Mouse (Mus musculus) embryonic facial prominence, embryonic 11.5 days (tissue): Measurements from ENCODE around the gene Bod1. TPM values are rescaled to one million over a fixed set of nuclear protein-coding genes. Genes with fewer than 3 reads are reported as not detected.

Experiments used
- ATAC-seq: fragments of 200-750 bp; cut with Nextera tagmentation; replicated peaks from 2 replicates; pipeline ENCODE4 v1.8.0; 2017; ENCODE audit warnings: low read depth; ENCODE audit not compliant: insufficient number of reproducible peaks, low FRiP score, low TSS enrichment
- DNase-seq: peaks from one replicate; pipeline ENCODE4 v3.0.0-alpha.2; 2015; ENCODE audit warnings: low spot score
- H3K27ac ChIP-seq: fragments of 300-500 bp; sonication (generic); replicated peaks from 2 replicates; pipeline ENCODE4 v1.5.1; 2014; ENCODE audit warnings: mild to moderate bottlenecking, low read depth, low read length, control low read depth
- H3K27me3 ChIP-seq: fragments of 300-500 bp; sonication (generic); 2 replicates; pipeline ENCODE4 v1.6.1; 2014; ENCODE audit warnings: mild to moderate bottlenecking, low read length, moderate library complexity, mixed read lengths; ENCODE audit not compliant: control insufficient read depth, insufficient read depth
- H3K36me3 ChIP-seq: fragments of 300-500 bp; sonication (generic); replicated peaks from 2 replicates; pipeline ENCODE4 v1.6.1; 2014; ENCODE audit warnings: low read depth, mild to moderate bottlenecking, low read length, moderate library complexity, mixed read lengths; ENCODE audit not compliant: control insufficient read depth, insufficient read depth
- H3K4me1 ChIP-seq: fragments of 300-500 bp; sonication (generic); 2 replicates; pipeline ENCODE4 v1.6.1; 2014; ENCODE audit warnings: low read length, mixed read lengths; ENCODE audit not compliant: control insufficient read depth, insufficient read depth
- H3K4me2 ChIP-seq: fragments of 300-500 bp; sonication (generic); 2 replicates; pipeline ENCODE4 v1.6.1; 2014; ENCODE audit warnings: low read depth, mild to moderate bottlenecking, control low read depth, low read length, moderate library complexity
- H3K4me3 ChIP-seq: fragments of 300-500 bp; sonication (generic); 2 replicates; pipeline ENCODE4 v1.5.1; 2014; ENCODE audit warnings: low read depth, low read length, control low read depth
- H3K9ac ChIP-seq: fragments of 300-500 bp; sonication (generic); replicated peaks from 2 replicates; pipeline ENCODE4 v1.6.1; 2014; ENCODE audit warnings: mild to moderate bottlenecking, control low read depth, low read length
- H3K9me3 ChIP-seq: fragments of 300-500 bp; sonication (generic); replicated peaks from 2 replicates; pipeline ENCODE4 v1.6.1; 2016; ENCODE audit warnings: mild to moderate bottlenecking, low read length, inconsistent platforms, mixed read lengths; ENCODE audit not compliant: control insufficient read depth
- WGBS: fragments of 180-500 bp; shearing (Covaris S2); extraction: QIAGEN DNeasy Blood & Tissue Kit; methylation state at CpG from one replicate; pipeline ENCODE4 v1.1.7; 2014; 5-methylcytosine and 5-hydroxymethylcytosine counted together
- polyA plus RNA-seq: library from polyadenylated mRNA; unstranded; fragments of >200 nt; fragmentation: Nextera tagmentation; extraction: Ambion mirVana; gene quantifications from 2 replicates; pipeline ENCODE4 v1.2.1, GENCODE M21; 2014

Gene Bod1
- polyA plus RNA-seq, 1 experiment from 2014 or later = 130 TPM

DNA sequence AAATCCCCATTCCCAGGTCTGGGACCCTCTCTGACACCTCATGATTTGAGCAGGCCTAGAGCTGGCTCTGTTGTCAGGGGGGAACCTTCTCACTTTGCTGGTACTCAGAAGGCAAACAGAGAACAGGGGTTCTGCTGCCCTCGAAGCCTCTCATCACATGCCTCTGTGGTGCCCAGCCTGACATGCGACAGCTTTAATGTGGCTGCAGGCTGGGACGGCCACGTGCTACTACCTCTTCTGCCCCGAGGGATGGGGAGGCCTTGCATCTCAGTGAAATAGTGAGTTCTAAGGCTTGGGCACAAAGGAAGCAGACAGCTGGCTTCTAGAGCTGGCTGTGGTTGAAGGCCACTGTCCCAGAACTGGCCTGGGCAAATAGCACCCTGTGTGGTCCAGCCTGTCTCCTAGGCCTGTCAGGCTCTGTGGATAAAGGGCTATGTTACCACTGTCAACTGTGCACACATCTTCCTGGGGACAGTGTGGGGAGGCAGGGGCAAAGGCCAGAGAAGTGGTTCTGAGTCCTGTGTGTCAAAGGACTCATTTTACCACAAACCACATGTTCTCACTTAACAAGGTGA lies 8.7 kb downstream of the Bod1 start:
- Histone ChIP-seq H3K36me3 (peaks cover 11% of the 10 kb centered on the region), H3K4me2 (no peak overlapping the region), H3K9ac (no peak overlapping the region), H3K9me3 (no peaks in the 10 kb centered on the region), H3K4me1 (no peaks in the 10 kb centered on the region), H3K27ac (no peak overlapping the region), H3K4me3 (no peak overlapping the region), H3K27me3 (no peaks in the 10 kb centered on the region)
- 77% methylated on average over 5 of the region's 5 CpGs for WGBS
- DNase-seq = no peak
- ATAC-seq = no peak

DNA sequence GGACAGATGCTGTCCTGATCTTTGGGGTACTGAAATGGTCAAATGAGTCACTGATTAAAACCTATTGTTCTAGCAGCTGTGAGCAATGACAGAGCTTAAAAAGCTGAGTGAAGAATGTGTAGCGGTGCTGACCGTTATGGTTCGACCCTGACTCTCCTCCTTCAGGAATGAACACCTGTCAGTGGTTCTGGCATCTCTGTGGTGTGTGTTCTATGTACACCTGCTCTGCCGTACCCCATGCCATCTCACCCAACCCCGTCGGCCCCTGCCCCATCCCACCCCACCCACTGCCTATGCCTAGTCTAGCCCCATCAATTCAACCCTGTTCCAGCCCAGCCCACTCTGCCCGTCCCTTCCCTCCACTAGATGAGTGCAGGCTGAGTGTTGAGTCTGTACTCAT lies 9.5 kb downstream of the Bod1 start:
- no peaks in the 10 kb centered on the region for H3K9me3 ChIP-seq
- H3K4me1 ChIP-seq = no peaks in the 10 kb centered on the region
- H3K36me3 ChIP-seq = peaks cover 9% of the 10 kb centered on the region
- H3K9ac ChIP-seq = no peak overlapping the region
- ATAC-seq = no peak
- no peak overlapping the region for H3K4me2 ChIP-seq
- H3K27me3 ChIP-seq = no peaks in the 10 kb centered on the region
- H3K4me3 ChIP-seq = no peak overlapping the region
- no peak for DNase-seq
- no peak overlapping the region for H3K27ac ChIP-seq
- WGBS = 90% methylated on average over 7 of the region's 7 CpGs

DNA sequence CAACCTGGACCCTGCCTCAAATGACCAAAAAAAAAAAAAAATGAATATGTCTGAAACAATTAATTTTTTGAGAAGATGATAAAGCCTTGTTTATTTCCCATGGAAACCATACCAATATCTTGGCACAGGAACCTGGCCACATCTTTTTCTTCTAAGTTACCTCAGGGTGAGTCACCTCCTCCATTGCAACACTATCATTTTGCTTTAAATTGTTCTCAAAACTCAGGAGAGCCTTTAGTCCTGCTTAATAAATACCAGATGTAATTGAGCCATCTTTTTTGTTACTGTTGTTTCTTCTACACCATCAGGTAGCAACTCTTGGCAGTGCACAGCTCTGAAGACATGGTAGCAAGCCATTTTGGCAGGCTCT lies 13.9 kb downstream of the Bod1 start:
- H3K27ac ChIP-seq = no peak overlapping the region
- H3K9ac ChIP-seq = no peak overlapping the region
- H3K36me3 ChIP-seq = no peaks in the 10 kb centered on the region; the same call in 1 of the 2 replicates
- H3K4me3 ChIP-seq = no peak overlapping the region
- H3K4me2 ChIP-seq = no peak overlapping the region
- DNase-seq (no peak), ATAC-seq (no peak)
- no peaks in the 10 kb centered on the region for H3K27me3 ChIP-seq
- no peaks in the 10 kb centered on the region for H3K9me3 ChIP-seq
- no peaks in the 10 kb centered on the region for H3K4me1 ChIP-seq

DNA sequence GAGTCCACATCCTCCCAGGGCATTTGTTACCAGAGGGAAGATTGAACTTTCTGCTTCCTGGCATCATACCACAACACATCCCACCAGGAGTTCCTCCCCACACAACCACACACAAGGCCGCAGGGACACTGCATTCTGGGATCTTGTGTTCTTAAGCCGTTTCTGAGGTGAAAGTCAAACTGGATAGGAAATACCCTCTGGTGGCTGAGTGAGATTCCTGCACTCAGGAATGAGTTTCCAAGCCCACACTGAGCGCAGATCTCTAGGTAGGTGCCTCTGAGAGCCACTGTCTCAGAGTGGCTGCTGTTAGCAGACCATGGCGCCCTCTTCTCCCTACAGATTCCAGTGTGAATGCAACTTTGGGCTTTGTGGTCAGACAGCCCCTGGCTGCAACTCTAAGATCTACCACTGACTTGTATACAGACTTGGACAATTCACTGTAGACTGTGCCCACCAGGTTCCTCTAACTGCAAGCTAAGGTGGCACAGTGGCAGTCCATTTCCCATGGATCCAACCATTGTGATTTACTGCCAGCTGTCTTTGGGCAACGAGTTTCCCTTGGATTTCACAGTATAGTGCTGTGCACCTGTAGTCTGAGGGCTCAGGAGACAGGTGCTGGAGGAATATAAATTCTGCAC lies 14.4 kb downstream of the Bod1 start:
- no peak for DNase-seq
- Histone ChIP-seq H3K4me1 (no peaks in the 10 kb centered on the region), H3K27me3 (no peaks in the 10 kb centered on the region), H3K36me3 (no peaks in the 10 kb centered on the region; the same call in 1 of the 2 replicates), H3K9ac (no peak overlapping the region), H3K4me2 (no peak overlapping the region), H3K9me3 (no peaks in the 10 kb centered on the region), H3K27ac (no peak overlapping the region), H3K4me3 (no peak overlapping the region)
- ATAC-seq = no peak
- WGBS = 71% methylated on average over 5 of the region's 5 CpGs

DNA sequence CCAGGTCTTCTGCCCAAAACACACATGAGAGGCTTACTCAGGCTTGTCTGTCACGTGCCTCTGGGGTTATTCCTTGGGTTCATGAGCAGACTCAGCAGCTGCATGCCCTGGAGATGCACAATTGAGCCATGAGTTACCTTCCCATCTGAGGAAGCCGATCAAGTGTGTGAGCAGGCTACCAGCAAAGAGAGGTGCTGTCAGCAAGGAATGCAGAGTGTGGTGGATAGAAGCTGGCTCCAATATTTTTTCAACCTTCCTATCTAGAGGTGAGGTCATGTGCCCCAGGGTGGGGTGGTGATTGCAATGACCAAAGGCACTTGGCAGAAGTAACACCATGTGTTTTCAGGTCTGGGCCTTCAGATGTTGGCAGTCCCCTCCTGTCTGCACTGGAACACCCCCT lies 22.2 kb downstream of the Bod1 start:
- H3K27me3 ChIP-seq = no peaks in the 10 kb centered on the region
- H3K9me3 ChIP-seq = no peaks in the 10 kb centered on the region
- H3K4me3 ChIP-seq = no peak overlapping the region
- no peaks in the 10 kb centered on the region for H3K36me3 ChIP-seq
- H3K27ac ChIP-seq = no peak overlapping the region
- no peak overlapping the region for H3K9ac ChIP-seq
- no peak overlapping the region for H3K4me2 ChIP-seq
- WGBS = 52% methylated on average over 2 of the region's 2 CpGs
- no peaks in the 10 kb centered on the region for H3K4me1 ChIP-seq
- DNase-seq (no peak), ATAC-seq (no peak)

DNA sequence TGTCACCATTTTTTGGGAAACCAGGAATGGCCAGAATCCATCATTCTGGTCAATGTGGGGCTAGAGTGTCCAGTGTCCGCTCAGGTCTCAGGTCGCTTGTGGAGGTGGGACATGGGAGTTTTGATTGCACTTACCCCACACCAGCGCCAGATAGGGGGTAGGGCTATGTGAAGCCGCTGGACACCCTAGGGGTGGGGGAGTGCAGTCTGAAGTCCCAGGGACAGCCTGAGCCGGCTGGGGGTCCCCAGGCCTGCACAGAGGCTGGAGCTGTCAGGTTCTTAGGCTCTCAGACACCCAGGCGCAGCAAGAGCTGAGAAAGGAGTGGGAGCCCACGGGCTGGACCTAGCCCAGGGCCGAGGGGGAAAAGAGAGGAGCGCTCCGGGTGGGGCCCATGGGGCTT lies 24.4 kb downstream of the Bod1 start:
- no peaks in the 10 kb centered on the region for H3K36me3 ChIP-seq
- no peak overlapping the region for H3K9ac ChIP-seq
- WGBS = 85% methylated on average over 10 of the region's 10 CpGs
- H3K9me3 ChIP-seq = no peaks in the 10 kb centered on the region
- no peak overlapping the region for H3K4me2 ChIP-seq
- no peaks in the 10 kb centered on the region for H3K27me3 ChIP-seq
- ATAC-seq (0 out of 2 replicates have a peak, but pooled peaks have one; percentile 14), DNase-seq (no peak)
- H3K4me1 ChIP-seq = no peaks in the 10 kb centered on the region
- H3K4me3 ChIP-seq = no peak overlapping the region
- no peak overlapping the region for H3K27ac ChIP-seq

DNA sequence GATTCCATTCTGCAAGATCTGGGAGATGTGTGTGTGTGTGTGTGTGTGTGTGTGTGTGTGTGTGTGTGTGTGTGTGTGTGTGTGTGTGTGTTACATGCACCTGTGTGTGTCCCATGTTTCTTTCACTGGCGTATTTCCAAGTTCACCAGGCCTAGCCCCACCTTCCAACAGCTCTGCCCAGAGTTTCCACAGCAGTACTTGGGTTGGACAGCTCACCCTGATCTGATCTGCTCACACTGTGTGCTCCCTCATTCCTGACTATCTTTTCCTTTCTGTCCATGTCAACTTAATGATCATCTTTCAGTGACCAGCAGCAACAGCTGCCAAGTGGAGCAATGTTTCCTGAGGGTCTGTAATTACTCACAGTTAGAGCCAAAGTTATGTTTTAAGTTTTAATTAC lies 25.1 kb downstream of the Bod1 start:
- Histone ChIP-seq H3K4me1 (no peaks in the 10 kb centered on the region), H3K9ac (no peak overlapping the region), H3K4me2 (no peak overlapping the region), H3K27me3 (no peaks in the 10 kb centered on the region), H3K4me3 (no peak overlapping the region), H3K27ac (no peak overlapping the region), H3K9me3 (no peaks in the 10 kb centered on the region), H3K36me3 (no peaks in the 10 kb centered on the region)
- 77% methylated on average over 1 of the region's 1 CpGs for WGBS
- no peak for DNase-seq
- no peak for ATAC-seq

DNA sequence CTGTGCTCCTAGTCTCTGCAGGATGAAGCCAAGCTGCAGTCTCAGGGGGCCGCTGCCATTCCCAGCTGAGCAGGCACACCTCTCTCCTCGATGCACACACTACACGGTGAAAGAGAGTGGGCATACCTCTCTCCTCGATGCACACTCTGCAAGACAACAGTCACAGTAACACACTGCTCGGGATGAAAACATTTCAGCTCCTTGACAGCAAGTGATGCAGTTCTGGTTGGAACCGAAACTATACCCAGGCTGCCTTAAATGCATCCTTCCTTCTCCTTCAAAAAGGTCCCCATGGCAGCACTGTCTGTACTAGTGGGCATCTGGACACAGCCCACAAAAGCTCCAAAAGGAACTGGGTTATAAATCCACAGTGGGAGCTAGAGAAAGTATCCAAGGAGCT lies 28.6 kb downstream of the Bod1 start:
- Histone ChIP-seq H3K27me3 (no peaks in the 10 kb centered on the region), H3K9ac (no peak overlapping the region), H3K9me3 (no peaks in the 10 kb centered on the region), H3K4me3 (no peak overlapping the region), H3K36me3 (no peaks in the 10 kb centered on the region), H3K27ac (no peak overlapping the region), H3K4me1 (no peaks in the 10 kb centered on the region), H3K4me2 (no peak overlapping the region)
- 70% methylated on average over 6 of the region's 6 CpGs for WGBS
- DNase-seq (no peak), ATAC-seq (no peak)
